Mouse (Mus musculus) erythroblast, embryonic 14.5 days (primary cell): ENCODE data around the gene Foxp1. TPM values are rescaled to one million over a fixed set of nuclear protein-coding genes. Genes with fewer than 3 reads are reported as not detected.

Experiments
- H3K27me3 ChIP-seq: 2 replicates; pipeline ENCODE4 v1.6.1; 2012; ENCODE audit warnings: inconsistent platforms; ENCODE audit not compliant: control insufficient read depth
- H3K36me3 ChIP-seq: 2 replicates; pipeline ENCODE4 v1.6.1; 2012; ENCODE audit warnings: mild to moderate bottlenecking, inconsistent platforms; ENCODE audit not compliant: control insufficient read depth
- H3K4me1 ChIP-seq: 2 replicates; pipeline ENCODE4 v1.6.1; 2012; ENCODE audit warnings: inconsistent platforms; ENCODE audit not compliant: control insufficient read depth
- H3K4me3 ChIP-seq: replicated peaks from 2 replicates; pipeline ENCODE3; 2012; ENCODE audit warnings: moderate library complexity, mild to moderate bottlenecking, inconsistent platforms
- H3K9me3 ChIP-seq: 2 replicates; pipeline ENCODE4 v1.6.1; 2012; ENCODE audit warnings: low read length, inconsistent platforms, mixed read lengths; ENCODE audit not compliant: control insufficient read depth
- GATA1 ChIP-seq: IDR thresholded peaks from 2 replicates; pipeline ENCODE4 v1.6.1; 2012; ENCODE audit warnings: low read length, inconsistent platforms, mixed read lengths
- TAL1 ChIP-seq: IDR thresholded peaks from 3 replicates; pipeline ENCODE4 v1.6.1; 2012; ENCODE audit warnings: low read length, inconsistent platforms, mixed read lengths
- polyA plus RNA-seq: library from polyadenylated mRNA; stranded (reverse); fragments of >175 nt; gene quantifications from 2 replicates; pipeline ENCODE4 v1.2.3, GENCODE M21; 2012

The Foxp1 gene
- polyA plus RNA-seq, 1 experiment, result 1.7 TPM

- no peaks in the 10 kb centered on the region for H3K9me3 ChIP-seq
- H3K4me3 ChIP-seq, result peak overlapping the region; percentile 75
- H3K36me3 ChIP-seq, result no peaks in the 10 kb centered on the region
- peaks cover 35% of the 10 kb centered on the region for H3K27me3 ChIP-seq
- no peak for TF ChIP-seq TAL1
- TF ChIP-seq GATA1, result no peak
- peaks cover 19% of the 10 kb centered on the region for H3K4me1 ChIP-seq
Observed at GRCm38 (mm10) chr6:99521641-99522358, 721 bp downstream of the Foxp1 start.

DNA sequence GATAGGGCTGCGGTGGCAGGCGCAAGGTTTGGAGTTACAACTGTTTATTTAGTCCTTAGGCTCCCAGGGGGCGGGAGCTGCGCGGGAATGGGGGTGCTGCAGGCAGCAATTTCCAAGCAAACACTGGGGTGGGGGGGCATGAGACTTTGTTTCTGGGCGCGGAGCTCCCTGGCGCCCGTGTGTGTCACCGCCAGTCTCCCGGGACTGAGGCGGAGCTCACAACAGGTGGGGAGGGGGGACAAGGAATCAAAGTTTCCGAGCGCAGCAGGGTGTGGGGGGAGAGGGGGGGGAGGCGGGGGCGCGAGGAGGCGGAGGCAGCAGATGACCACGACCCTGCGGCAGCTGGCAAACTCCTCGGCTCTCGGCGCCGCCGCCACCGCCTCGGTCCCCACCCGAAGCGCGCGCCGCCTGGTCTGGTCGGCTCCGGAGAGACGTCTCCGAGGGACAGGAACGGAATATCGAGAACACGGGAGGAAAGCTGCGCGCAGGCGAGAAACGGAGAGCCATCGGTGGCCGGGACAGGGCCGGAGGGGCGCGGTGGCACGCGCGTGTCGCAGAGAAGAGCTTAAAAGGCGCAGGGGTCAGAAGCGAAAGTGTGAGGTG is 1.4 kb downstream of the Foxp1 start:
- peak overlapping the region; percentile 75 for H3K4me3 ChIP-seq
- no peaks in the 10 kb centered on the region for H3K36me3 ChIP-seq
- TF ChIP-seq GATA1 (no peak), TAL1 (no peak)
- H3K27me3 ChIP-seq, result peaks cover 35% of the 10 kb centered on the region
- peaks cover 19% of the 10 kb centered on the region for H3K4me1 ChIP-seq
- H3K9me3 ChIP-seq, result no peaks in the 10 kb centered on the region

DNA sequence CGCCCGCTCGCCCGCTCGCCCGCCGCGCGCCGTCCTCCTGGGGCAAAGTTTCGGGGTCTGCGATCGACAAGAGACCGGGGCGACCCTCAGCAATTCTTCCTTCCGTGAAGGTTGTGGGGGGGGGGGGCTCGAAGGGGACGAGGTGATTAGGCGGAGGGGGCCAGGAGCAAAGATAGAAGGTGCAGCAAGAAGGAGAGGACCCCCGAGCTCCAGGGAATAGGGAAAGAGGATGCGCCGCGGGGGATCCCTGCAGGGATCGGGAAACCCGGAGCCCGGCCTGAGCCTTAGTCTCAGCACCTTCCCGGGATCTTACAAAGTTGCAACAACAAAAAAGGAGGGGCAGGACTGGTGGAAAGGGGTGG is 1.9 kb downstream of the Foxp1 start:
- TF ChIP-seq TAL1 (no peak), GATA1 (no peak)
- peak overlapping the region; percentile 75 for H3K4me3 ChIP-seq
- H3K4me1 ChIP-seq, result peaks cover 19% of the 10 kb centered on the region
- peaks cover 35% of the 10 kb centered on the region for H3K27me3 ChIP-seq
- H3K9me3 ChIP-seq, result no peaks in the 10 kb centered on the region
- H3K36me3 ChIP-seq, result no peaks in the 10 kb centered on the region

DNA sequence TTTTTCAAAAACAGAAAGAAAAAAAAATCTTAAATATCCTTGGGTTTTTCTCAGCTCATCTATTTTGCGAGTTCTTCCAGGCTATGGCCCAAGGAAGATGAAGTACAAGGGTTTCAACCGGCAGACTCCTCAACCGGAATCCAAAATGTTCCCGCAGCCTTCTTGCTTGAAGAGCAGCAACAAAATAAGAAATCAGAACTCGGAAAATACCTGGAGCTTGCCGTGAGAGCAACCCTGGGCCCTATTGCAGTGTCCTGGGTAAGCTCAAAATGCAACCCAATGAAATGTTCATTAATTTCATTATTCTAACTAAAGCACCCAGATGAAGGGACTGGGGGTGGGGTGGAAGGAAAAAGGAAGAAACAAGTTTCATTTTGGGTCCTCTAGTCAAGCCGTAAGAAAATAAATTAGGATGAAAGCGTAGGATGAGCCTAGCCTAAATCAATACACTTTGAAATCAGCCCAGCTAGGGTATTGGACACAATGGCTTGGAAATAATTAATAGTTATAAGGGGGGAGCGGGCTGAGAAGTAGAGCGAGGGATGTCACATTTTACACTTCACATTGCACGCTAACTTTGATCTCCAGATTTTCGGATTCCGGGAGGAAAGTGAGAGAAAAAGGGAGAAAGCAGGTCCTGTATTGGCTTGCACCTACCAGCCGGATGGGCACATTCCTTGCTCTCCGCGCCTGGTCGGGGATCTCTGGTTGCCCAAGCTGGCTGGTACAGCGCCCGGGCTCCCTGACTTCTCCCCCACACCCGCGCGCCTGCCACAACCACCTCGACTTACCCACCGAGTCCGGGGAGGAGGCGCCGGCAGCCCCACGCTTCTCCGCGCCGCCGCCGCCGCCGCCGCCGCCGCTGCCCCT is 2.5 kb downstream of the Foxp1 start:
- H3K9me3 ChIP-seq, result no peaks in the 10 kb centered on the region
- H3K4me1 ChIP-seq, result peaks cover 19% of the 10 kb centered on the region
- H3K4me3 ChIP-seq, result peak overlapping the region; percentile 75
- TF ChIP-seq TAL1 (no peak), GATA1 (no peak)
- no peaks in the 10 kb centered on the region for H3K36me3 ChIP-seq
- peaks cover 35% of the 10 kb centered on the region for H3K27me3 ChIP-seq

- peaks cover 19% of the 10 kb centered on the region for H3K4me1 ChIP-seq
- no peaks in the 10 kb centered on the region for H3K9me3 ChIP-seq
- no peak for TF ChIP-seq TAL1
- H3K27me3 ChIP-seq, result peaks cover 35% of the 10 kb centered on the region
- H3K36me3 ChIP-seq, result no peaks in the 10 kb centered on the region; the same call in 1 of the 2 replicates
- no peak overlapping the region for H3K4me3 ChIP-seq
Observed at GRCm38 (mm10) chr6:99519052-99519451, 3.5 kb downstream of the Foxp1 start.

DNA sequence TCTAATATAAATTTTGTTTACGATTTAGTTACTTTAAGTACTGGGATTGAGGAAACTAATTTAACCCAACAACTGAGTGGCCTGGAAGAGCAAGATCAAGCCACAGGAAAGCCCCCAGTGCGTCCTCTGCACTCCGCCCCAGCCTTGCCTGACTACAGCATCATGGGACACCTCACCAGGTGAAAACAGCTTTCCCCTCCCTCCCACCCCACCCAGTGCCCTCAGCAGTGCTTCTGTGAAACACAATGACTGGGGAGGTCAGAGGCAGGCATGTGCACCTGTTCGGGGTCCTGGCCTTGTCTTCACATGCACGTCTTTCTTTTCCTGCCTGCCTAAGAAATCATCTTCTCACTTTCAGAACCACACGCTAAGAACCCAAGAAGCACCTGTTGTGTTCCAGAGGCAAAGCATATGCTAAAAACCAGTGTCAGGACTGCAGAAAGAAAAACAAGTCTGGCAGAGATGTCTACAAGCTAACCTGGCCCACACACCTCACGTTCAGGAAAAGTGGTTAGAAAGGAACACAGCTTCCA is 6.8 kb downstream of the Foxp1 start:
- no peak overlapping the region for H3K4me3 ChIP-seq
- no peaks in the 10 kb centered on the region for H3K9me3 ChIP-seq
- H3K27me3 ChIP-seq, result peaks cover 19% of the 10 kb centered on the region
- H3K4me1 ChIP-seq, result peaks cover under 1% of the 10 kb centered on the region; the same call in 1 of the 2 replicates
- H3K36me3 ChIP-seq, result no peaks in the 10 kb centered on the region; the same call in 1 of the 2 replicates
- TF ChIP-seq GATA1, result no peak
- TF ChIP-seq TAL1, result no peak

GRCm38 (mm10) chr6:99511862-99512261 is 10.7 kb downstream of the Foxp1 start:
- TF ChIP-seq GATA1, result no peak
- no peak for TF ChIP-seq TAL1
- Histone ChIP-seq H3K27me3 (no peaks in the 10 kb centered on the region), H3K9me3 (no peaks in the 10 kb centered on the region), H3K4me1 (no peaks in the 10 kb centered on the region), H3K36me3 (no peaks in the 10 kb centered on the region; the same call in 1 of the 2 replicates), H3K4me3 (no peak overlapping the region)

- no peaks in the 10 kb centered on the region for H3K27me3 ChIP-seq
- H3K4me1 ChIP-seq, result no peaks in the 10 kb centered on the region
- no peak overlapping the region for H3K4me3 ChIP-seq
- H3K9me3 ChIP-seq, result no peaks in the 10 kb centered on the region
- peaks cover 7% of the 10 kb centered on the region for H3K36me3 ChIP-seq
- TF ChIP-seq GATA1, result no peak
- TF ChIP-seq TAL1, result no peak
Observed at GRCm38 (mm10) chr6:99509189-99509592, 13.3 kb downstream of the Foxp1 start.

GRCm38 (mm10) chr6:99506816-99507215 is 15.7 kb downstream of the Foxp1 start:
- no peaks in the 10 kb centered on the region for H3K27me3 ChIP-seq
- H3K9me3 ChIP-seq, result no peaks in the 10 kb centered on the region
- no peak overlapping the region for H3K4me3 ChIP-seq
- no peaks in the 10 kb centered on the region for H3K4me1 ChIP-seq
- peaks cover 7% of the 10 kb centered on the region for H3K36me3 ChIP-seq
- TF ChIP-seq GATA1 (no peak), TAL1 (no peak)
